Mouse (Mus musculus): ENCODE measurements around the gene Smpd1. TPM values are rescaled to one million over a fixed set of nuclear protein-coding genes. Genes with fewer than 3 reads are reported as not detected.

Gene Smpd1
- total and polyA plus RNA-seq, 3 experiments: 22.2 to 98.7 (median 32.3) TPM

DNA sequence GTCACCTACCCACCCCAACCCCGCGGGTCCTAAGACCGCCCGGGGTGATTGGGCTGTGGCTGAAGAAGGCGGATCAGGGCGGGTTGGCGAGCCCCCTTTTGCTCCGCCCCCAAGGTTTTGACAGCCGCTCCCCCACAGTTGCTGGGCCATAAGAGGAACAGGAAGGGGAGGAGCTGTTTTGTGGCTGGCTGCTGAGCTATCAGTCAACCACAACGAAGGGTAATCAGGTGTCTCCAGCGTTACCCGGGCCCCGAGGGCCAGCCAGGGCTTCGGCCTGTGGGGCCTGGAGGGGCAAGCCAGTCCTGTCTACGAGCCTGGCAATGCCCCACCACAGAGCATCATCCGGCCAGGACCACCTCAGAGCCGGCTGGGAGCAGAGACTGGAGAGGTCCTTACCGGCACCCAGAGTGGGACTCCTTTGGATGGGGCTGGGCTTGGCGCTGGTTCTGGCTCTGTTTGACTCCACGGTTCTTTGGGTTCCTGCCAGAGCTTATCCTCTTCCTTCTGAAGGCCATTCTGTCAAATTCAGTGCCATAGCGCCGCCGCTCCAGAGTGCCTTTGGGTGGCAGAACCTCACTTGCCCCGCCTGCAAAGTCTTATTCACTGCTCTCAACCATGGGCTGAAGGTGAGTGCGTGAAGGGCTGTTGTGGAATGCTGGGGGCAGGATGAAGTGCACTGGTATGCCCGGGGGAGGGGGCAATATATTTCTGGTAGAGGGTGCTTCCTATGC, at the start of gene Smpd1 (continued):
- no peak for TF ChIP-seq MEF2A (IDR thresholded peaks at IDR 0.05; ENCODE audit: extremely low read depth, insufficient replicate concordance, low read depth, low read length, poor library complexity, severe bottlenecking)
- peak; percentile 78 for TF ChIP-seq SIN3A (IDR thresholded peaks at IDR 0.05; ENCODE audit: low read length)
- TF ChIP-seq USF2 (IDR thresholded peaks at IDR 0.05; ENCODE audit: borderline replicate concordance in 1 of 2, insufficient read depth in 1 of 2, low read depth in 1 of 2, low read length in 2 of 2): no peak

DNA sequence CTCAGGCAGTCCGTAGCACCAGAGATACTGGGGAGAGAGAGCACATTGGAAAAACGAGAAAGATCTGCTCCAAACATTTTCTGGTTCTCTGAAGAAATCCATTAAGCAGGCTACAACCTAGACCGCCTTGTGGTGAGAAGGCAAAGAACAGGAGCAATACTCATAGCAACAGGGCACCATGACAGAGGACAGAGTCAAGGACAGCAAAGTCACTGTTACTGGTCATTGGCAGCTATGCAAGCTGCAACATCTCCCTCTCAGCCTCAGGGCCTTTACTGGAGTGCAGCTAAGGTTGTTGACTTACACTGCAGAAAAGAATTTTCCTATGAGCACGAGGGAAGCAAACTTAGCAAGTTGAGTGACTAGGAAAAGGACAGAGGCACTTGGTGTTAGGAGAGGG, 46.9 kb upstream of the Smpd1 start:
- no peaks in the 10 kb centered on the region for H3K79me2 ChIP-seq (ENCODE audit: control insufficient read depth, insufficient read depth, low read length, poor library complexity)
- no peaks in the 10 kb centered on the region for H3K36me3 ChIP-seq (ENCODE audit: control insufficient read depth in 1 of 2, insufficient read depth in 2 of 2, low read length in 2 of 2)
- H3K9me3 ChIP-seq (replicated peaks; ENCODE audit: insufficient read depth, low read length): no peaks in the 10 kb centered on the region
- no peak for DNase-seq (ENCODE audit: low read depth, low spot score)
- H3K27me3 ChIP-seq (ENCODE audit: control insufficient read depth in 1 of 2, insufficient read depth in 2 of 2, low read length in 2 of 2): no peaks in the 10 kb centered on the region
- no peaks in the 10 kb centered on the region for H3K4me1 ChIP-seq (ENCODE audit: control insufficient read depth in 1 of 2, insufficient read depth in 2 of 2, low read length in 2 of 2)
- H3K27ac ChIP-seq (ENCODE audit: control insufficient read depth, low read depth, low read length): no peak overlapping the region
- no peak overlapping the region for H3K9ac ChIP-seq (ENCODE audit: control insufficient read depth, low read depth, low read length, poor library complexity, severe bottlenecking)
- no peak overlapping the region for H3K4me3 ChIP-seq (ENCODE audit: control insufficient read depth in 1 of 2, insufficient read depth in 1 of 2, low read depth in 2 of 2, low read length in 2 of 2)
- TF ChIP-seq POLR2AphosphoS5 (IDR thresholded peaks at IDR 0.05; ENCODE audit: borderline replicate concordance, low read depth, low read length): no peak
- no peak for TF ChIP-seq MXI1 (IDR thresholded peaks at IDR 0.05; ENCODE audit: low read depth, low read length)
- TF ChIP-seq KAT2A (conservative IDR thresholded peaks at IDR 0.05; ENCODE audit: low read depth, low read length): no peak
- TF ChIP-seq ELF1 (IDR thresholded peaks at IDR 0.05; ENCODE audit: low read depth, low read length): no peak
- no peak for TF ChIP-seq ZKSCAN1 (IDR thresholded peaks at IDR 0.05; ENCODE audit: low read depth, low read length)
- no peak for TF ChIP-seq E2F4 (IDR thresholded peaks at IDR 0.05; ENCODE audit: borderline replicate concordance, low read depth, low read length)
- TF ChIP-seq SMC3 (IDR thresholded peaks at IDR 0.05; ENCODE audit: low read depth, low read length): no peak
- no peak for TF ChIP-seq TAL1 (IDR thresholded peaks at IDR 0.05; ENCODE audit: low read length)

DNA sequence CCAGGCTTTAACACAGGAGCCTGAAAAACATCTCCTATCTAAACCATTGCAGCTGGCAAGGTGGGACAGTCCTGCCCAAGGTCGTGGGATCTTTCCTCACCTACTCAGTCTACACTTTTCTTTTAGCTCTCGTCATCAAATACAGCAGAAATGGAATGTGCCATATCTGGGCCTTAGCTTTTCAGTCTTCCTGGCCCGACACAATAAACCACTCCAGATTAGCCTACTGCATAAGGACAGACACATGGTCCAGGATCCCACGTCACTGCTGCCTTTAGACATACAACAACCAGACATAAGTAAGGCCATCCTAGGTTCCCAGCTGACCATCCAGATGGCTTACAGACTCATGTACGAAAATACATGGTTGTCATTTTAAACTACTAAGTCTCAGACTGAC, 44.0 kb upstream of the Smpd1 start:
- H3K9ac ChIP-seq (ENCODE audit: control insufficient read depth, low read depth, low read length, poor library complexity, severe bottlenecking): no peak overlapping the region
- H3K27ac ChIP-seq (ENCODE audit: control insufficient read depth, low read depth, low read length): no peak overlapping the region
- H3K4me1 ChIP-seq (ENCODE audit: control insufficient read depth in 1 of 2, insufficient read depth in 2 of 2, low read length in 2 of 2): no peaks in the 10 kb centered on the region
- DNase-seq (ENCODE audit: low read depth, low spot score): no peak
- no peak overlapping the region for H3K4me3 ChIP-seq (ENCODE audit: control insufficient read depth in 1 of 2, insufficient read depth in 1 of 2, low read depth in 2 of 2, low read length in 2 of 2)
- TF ChIP-seq JUND (IDR thresholded peaks at IDR 0.05; ENCODE audit: low read depth, low read length): no peak
- TF ChIP-seq RAD21 (IDR thresholded peaks at IDR 0.05; ENCODE audit: low read depth, low read length): no peak
- TF ChIP-seq CTCF (IDR thresholded peaks at IDR 0.05 in 2 of 3, conservative IDR thresholded peaks at IDR 0.05 in 1 of 3; ENCODE audit: control insufficient read depth in 1 of 3, insufficient read depth in 1 of 3, low read depth in 2 of 3, low read length in 3 of 3, poor library complexity in 1 of 3, severe bottlenecking in 1 of 3): no peak
- TF ChIP-seq ZNF384 (IDR thresholded peaks at IDR 0.05; ENCODE audit: low read depth, low read length): no peak
- TF ChIP-seq HCFC1 (IDR thresholded peaks at IDR 0.05; ENCODE audit: low read depth, low read length): no peak
- TF ChIP-seq SMC3 (IDR thresholded peaks at IDR 0.05; ENCODE audit: low read depth, low read length): no peak
- no peak for TF ChIP-seq GATA1 (IDR thresholded peaks at IDR 0.05; ENCODE audit: low read depth, low read length)
- no peak for TF ChIP-seq MAFK (IDR thresholded peaks at IDR 0.05; ENCODE audit: borderline replicate concordance, low read depth, low read length)
- TF ChIP-seq ELF1 (IDR thresholded peaks at IDR 0.05; ENCODE audit: low read depth, low read length): no peak
- no peaks in the 10 kb centered on the region for H3K36me3 ChIP-seq (ENCODE audit: control insufficient read depth in 1 of 2, insufficient read depth in 2 of 2, low read length in 2 of 2)
- H3K79me2 ChIP-seq (ENCODE audit: control insufficient read depth, insufficient read depth, low read length, poor library complexity): no peaks in the 10 kb centered on the region
- no peaks in the 10 kb centered on the region for H3K9me3 ChIP-seq (replicated peaks; ENCODE audit: insufficient read depth, low read length)
- no peaks in the 10 kb centered on the region for H3K27me3 ChIP-seq (ENCODE audit: control insufficient read depth in 1 of 2, insufficient read depth in 2 of 2, low read length in 2 of 2)

Measured in MEL (cell line).